ENCODE assay signal across 14 mouse cellular contexts in the genomic region with DNA sequence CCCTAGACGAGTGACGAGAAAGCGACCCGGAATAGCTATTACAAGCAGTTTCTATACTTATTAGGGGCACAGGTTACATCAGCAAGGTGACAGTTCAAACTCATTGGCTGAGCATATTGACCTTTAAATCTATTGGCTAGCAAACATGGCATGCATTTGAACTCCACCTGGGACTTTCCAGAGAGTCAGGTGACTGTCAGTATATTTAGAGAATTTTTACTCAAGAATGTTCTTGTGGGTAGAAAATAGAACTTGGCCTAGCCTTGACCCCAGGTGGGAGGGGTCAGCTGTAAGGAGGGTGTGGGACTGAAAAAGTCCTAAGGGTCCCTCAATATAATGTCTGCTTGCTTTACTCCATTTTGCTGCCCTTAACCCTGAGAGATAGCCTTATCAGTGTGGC. TPM values are rescaled to one million over a fixed set of nuclear protein-coding genes. Genes with fewer than 3 reads are reported as not detected.
"Had no signal": no experiment of that assay in that cellular context is flagged by ENCODE, and none has a peak within 500 bp of the region (broad histone marks: within the 10 kb centered on the region; RNA-seq: fewer than 3 reads in every experiment).

No protein-coding gene starts in this region.

- H3K9ac ChIP-seq: limb, embryonic 12.5 days; liver, embryonic 13.5 days; midbrain, embryonic 12.5 days had no signal

- H3K36me3 ChIP-seq: limb, embryonic 12.5 days; liver, embryonic 13.5 days; midbrain, embryonic 12.5 days had no signal

- H3K4me3 ChIP-seq: limb, embryonic 12.5 days; liver, embryonic 13.5 days; midbrain, embryonic 12.5 days had no signal

- H3K9me3 ChIP-seq: limb, embryonic 12.5 days; liver, embryonic 13.5 days; midbrain, embryonic 12.5 days had no signal

- H3K27ac ChIP-seq: limb, embryonic 12.5 days; liver, embryonic 13.5 days; midbrain, embryonic 12.5 days had no signal

- H3K27me3 ChIP-seq: limb, embryonic 12.5 days; liver, embryonic 13.5 days; midbrain, embryonic 12.5 days had no signal

- H3K4me2 ChIP-seq: limb, embryonic 12.5 days; liver, embryonic 13.5 days; midbrain, embryonic 12.5 days had no signal

- DNase-seq: kidney, adult 8-10 months; kidney, postnatal 36 days; layer of hippocampus, adult 9-11 months; layer of hippocampus, postnatal 36 days; liver; liver, embryonic 13.5 days; lung, adult 18-20 months; right cerebral cortex, postnatal 14 days; thymus, postnatal 36 days had no signal

RNA-seq across cellular contexts. Expression of a gene that starts 21.7 kb away (rescaled TPM):
- polyA plus RNA-seq: kidney, embryonic 16.5 days; limb, embryonic 12.5 days; liver, embryonic 13.5 days; lung, embryonic 16.5 days; midbrain, embryonic 12.5 days; neural tube, embryonic 14.5 days had no signal
